Mouse (Mus musculus) mouse trophoblast stem cell (cell line): ENCODE measurements around the gene C130050O18Rik.

ENCODE experiments used
- in situ Hi-C, 2 experiments: fragments of 300-500 bp; cut with MseI, MboI; formaldehyde crosslinking; loops; 2 replicates in 1 of 2; 3 replicates in 1 of 2; pipeline ENCODE4 v1.15.1; 2025

C130050O18Rik gene

GRCm38 (mm10) chr5:139459938-139460337, 54.9 kb downstream of the C130050O18Rik start:
- in situ Hi-C loops = no loop called here

- in situ Hi-C loops = no loop called here
Measured at GRCm38 (mm10) chr5:139460384-139461067, 55.4 kb downstream of the C130050O18Rik start, which contains the start of gene 3110082I17Rik. Gene 3110082I17Rik, minus strand, starts transcription at chr5:139460527.

GRCm38 (mm10) chr5:139464874-139465273, 59.8 kb downstream of the C130050O18Rik start:
- in situ Hi-C loops = no loop called here
